Mouse (Mus musculus) B cell, adult 2 months (primary cell): ENCODE measurements at regions not wholly inside any gene's neighbourhood (a gene's known extent, or its start where the extent isn't known, plus 50 kb on each side); places are given as distances from the start of the nearest gene placed in this dataset.
A peak's percentile ranks its signal among the peaks of the same experiment; 100 is the strongest.

Experiments
- DNase-seq, 2 experiments: peaks; one replicate each; pipeline ENCODE4 v3.0.0; 2022

- DNase-seq = no peak
Observed at GRCm38 (mm10) chr13:101555371-101555874, 212.6 kb downstream of the Pik3r1 start.

GRCm38 (mm10) chr13:101553131-101553549 is 214.9 kb downstream of the Pik3r1 start:
- DNase-seq = no peak

- no peak for DNase-seq
Observed at GRCm38 (mm10) chr13:101552451-101552850, 215.6 kb downstream of the Pik3r1 start.

- no peak for DNase-seq
Observed at GRCm38 (mm10) chr13:101551068-101551467, 216.9 kb downstream of the Pik3r1 start.

- no peak for DNase-seq
Observed at GRCm38 (mm10) chr13:101550526-101550925, 217.5 kb downstream of the Pik3r1 start.

GRCm38 (mm10) chr13:101547887-101548286 is 220.1 kb downstream of the Pik3r1 start:
- DNase-seq = no peak

- DNase-seq = no peak
Observed at GRCm38 (mm10) chr13:101547365-101547764, 220.7 kb downstream of the Pik3r1 start.

GRCm38 (mm10) chr13:101545344-101546181 is 222.5 kb downstream of the Pik3r1 start:
- no peak for DNase-seq

GRCm38 (mm10) chr13:101540391-101541191 is 227.4 kb downstream of the Pik3r1 start:
- DNase-seq = peak; percentile 66 to 71

GRCm38 (mm10) chr13:101538110-101538509 is 229.9 kb downstream of the Pik3r1 start:
- DNase-seq = peak in 1 of 2 experiments; percentile 11

- no peak for DNase-seq
Observed at GRCm38 (mm10) chr13:101536019-101536418, 232.0 kb downstream of the Pik3r1 start.

- no peak for DNase-seq
Observed at GRCm38 (mm10) chr13:101535331-101535866, 232.6 kb downstream of the Pik3r1 start.

GRCm38 (mm10) chr13:101534490-101534889 is 233.5 kb downstream of the Pik3r1 start:
- no peak for DNase-seq

- no peak for DNase-seq
Observed at GRCm38 (mm10) chr13:101532913-101533312, 235.1 kb downstream of the Pik3r1 start.

GRCm38 (mm10) chr13:101527691-101528090 is 240.3 kb downstream of the Pik3r1 start:
- no peak for DNase-seq

- no peak for DNase-seq
Observed at GRCm38 (mm10) chr13:101524781-101525180, 243.2 kb downstream of the Pik3r1 start.

- DNase-seq = no peak
Observed at GRCm38 (mm10) chr13:101524223-101524622, 243.8 kb downstream of the Pik3r1 start.

- no peak for DNase-seq
Observed at GRCm38 (mm10) chr13:101523492-101523891, 244.5 kb downstream of the Pik3r1 start.

- DNase-seq = no peak
Observed at GRCm38 (mm10) chr13:101522597-101522996, 245.4 kb downstream of the Pik3r1 start.

GRCm38 (mm10) chr13:101513354-101513753 is 254.7 kb downstream of the Pik3r1 start:
- DNase-seq = no peak

- peak; percentile 58 to 62 for DNase-seq
Observed at GRCm38 (mm10) chr13:101509946-101510345, 258.1 kb downstream of the Pik3r1 start.

- no peak for DNase-seq
Observed at GRCm38 (mm10) chr13:101508331-101508730, 259.7 kb downstream of the Pik3r1 start.

- DNase-seq = no peak
Observed at GRCm38 (mm10) chr13:101506696-101507095, 261.3 kb downstream of the Pik3r1 start.
